Mouse (Mus musculus): ENCODE data around the gene Rhbdd2.

Gene Rhbdd2

DNA sequence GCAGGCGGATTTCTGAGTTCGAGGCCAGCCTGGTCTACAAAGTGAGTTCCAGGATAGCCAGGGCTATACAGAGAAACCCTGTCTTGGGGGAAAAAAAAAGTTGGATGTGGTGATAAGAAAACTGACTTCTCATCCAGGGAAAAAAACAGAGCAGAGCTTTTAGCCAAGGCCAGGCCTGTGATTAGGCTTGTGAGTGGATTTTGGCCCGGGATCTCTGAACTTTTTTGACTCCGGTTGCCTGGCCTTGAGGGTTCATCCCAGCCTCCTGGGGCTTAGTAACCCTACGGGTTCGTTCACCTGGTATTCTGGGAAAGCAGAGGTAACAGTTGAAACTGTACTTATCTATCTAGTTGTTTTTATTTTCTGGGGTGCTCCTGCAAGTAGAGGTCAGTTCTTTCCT, 46.1 kb downstream of the Rhbdd2 start:
- no peak for DNase-seq (ENCODE audit: low read depth in 1 of 2, low spot score in 2 of 2)

DNA sequence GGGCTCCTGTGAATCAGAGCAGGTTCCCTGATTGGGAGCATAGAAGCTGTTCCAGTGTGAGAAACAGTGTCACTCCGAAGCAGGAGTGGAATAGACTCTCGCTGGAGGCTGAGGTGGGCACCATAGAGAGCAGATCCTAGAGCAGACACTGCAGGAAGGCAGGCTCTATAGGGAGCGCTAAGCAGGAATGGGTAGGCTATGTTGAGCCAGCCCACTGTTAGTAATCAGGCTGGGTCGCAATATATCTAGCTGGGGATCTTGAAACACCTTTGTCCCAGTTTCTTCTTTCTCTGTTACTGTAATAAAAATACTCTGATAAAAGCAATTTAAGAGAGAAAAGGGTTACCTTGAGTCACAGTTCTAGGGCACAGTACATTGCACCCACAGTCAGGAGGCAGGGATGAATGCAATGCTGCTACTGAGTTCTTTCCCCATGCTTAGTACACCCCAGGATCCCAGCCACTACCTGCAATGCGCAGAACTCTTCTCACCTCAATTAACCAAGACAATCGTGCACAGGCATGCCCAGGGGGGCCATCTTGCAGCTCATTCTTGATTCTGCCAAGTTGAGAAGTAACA, 48.6 kb downstream of the Rhbdd2 start:
- no peak for DNase-seq (ENCODE audit: low read depth in 1 of 2, low spot score in 2 of 2)

DNA sequence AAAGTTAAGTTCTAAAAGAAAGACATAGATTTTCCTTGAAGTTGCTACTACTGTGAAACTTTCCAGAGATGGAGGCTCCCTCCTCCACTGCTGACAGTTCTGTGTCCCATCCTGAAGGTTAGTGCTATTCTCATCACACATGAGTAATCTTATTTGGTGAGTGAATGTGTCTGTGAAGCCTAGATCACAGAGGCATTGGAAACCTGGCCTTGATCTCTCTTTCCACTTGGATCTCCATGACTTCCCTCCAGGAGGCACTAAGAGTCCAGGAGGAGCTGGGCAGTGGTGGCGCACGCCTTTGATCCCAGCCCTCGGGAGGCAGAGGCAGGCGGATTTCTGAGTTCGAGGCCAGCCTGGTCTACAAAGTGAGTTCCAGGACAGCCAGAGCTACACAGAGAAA, 49.6 kb downstream of the Rhbdd2 start:
- DNase-seq (ENCODE audit: low read depth in 1 of 2, low spot score in 2 of 2), result no peak

DNA sequence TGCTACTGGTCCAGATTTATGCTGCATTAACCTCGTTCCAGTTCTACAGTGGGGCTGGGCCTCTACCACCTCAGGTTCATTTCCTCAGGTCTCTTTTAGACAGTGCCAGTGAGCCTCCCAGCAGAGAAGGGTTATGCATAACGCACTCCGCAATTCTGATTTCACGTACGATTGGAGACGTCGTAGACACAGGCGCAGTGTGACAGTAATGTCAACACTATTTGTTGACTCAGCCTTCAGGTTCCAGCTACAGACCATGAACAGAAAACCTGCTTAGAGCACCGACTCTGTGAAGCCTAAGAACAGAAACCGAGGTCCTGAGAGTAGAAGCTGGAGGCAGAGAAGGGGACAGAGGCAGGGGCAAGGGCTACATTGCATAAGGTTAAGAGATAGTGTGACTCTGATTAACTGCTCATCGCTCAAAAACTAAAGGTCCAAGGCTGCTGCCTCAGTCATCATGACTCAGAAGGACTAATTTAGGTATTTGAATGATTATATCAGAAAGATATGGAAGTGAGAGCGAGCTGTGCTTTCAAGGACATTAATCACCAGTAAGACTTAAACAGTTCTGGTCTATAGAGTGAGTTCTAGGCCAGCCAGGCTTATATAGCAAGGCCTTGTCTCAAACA, 50.6 kb downstream of the Rhbdd2 start:
- DNase-seq (ENCODE audit: low read depth in 1 of 2, low spot score in 2 of 2), result no peak

DNA sequence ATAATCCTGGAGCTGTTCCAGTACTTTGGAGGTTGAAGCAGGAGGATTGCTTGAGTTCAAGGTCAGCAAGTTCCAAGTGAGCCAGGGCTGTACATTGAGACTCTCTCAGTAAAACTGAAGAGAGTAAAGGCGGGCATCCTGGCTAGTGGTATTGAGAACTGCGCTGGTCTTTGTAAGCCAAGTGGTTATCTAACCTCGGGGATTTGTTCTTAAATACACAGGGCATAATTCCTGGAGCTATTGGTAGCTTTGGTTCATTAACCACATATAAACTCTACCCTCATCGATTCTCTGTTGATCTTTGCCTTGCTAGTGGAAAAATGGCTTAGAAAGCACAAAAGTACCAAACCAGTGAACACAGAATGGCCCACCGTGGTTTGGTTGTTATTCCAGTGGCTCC, 58.0 kb downstream of the Rhbdd2 start:
- no peak for DNase-seq (ENCODE audit: low read depth in 1 of 2, low spot score in 2 of 2)

DNA sequence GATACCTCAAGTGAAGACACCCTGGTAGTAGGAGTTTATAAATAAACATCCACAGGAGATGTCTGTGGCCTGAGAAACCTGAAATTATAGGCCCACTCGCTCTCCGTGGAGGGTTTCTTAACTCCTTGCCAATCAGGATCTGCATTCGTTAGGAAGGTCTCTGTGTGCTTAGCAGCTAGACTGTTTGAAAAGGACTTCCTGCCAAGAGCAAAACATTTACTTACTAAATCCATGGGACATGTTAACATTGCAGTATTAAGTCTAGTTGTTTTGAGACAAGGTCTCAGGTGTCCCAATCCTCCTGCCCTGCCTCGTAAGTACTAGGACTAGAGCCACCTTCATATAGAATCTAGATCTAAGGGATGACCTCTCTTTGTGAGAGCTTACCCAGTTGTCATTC, 58.8 kb downstream of the Rhbdd2 start:
- DNase-seq (ENCODE audit: low read depth in 1 of 2, low spot score in 2 of 2), result no peak

DNA sequence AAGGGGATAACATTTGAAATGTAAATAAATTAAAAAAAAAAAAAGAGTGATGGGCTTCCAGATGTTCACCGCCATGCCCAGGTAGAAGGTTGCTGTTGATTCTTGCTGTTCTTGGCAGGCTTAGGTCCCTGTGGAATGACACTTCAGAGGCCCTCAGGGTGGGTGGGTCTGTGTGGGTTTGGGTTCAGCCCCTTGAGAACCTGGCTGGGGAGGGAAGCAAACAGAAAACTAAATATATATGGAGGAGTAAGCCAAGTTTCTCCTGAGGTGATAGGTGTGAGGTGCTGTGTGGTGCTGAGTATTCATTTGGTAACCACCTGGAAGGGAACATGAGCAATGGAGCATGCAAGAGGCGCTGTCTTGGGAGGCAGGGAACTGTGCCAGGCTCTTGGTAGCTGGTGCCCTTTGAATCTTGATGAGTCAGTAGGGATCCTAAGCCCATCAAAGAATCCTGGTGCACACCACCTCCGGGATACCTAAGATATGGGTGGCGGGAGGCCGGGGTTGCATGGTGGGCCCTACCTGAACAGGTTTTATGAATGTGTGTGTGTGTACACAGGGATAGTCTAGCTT, 60.9 kb downstream of the Rhbdd2 start:
- no peak for DNase-seq (ENCODE audit: low read depth in 1 of 2, low spot score in 2 of 2)

DNA sequence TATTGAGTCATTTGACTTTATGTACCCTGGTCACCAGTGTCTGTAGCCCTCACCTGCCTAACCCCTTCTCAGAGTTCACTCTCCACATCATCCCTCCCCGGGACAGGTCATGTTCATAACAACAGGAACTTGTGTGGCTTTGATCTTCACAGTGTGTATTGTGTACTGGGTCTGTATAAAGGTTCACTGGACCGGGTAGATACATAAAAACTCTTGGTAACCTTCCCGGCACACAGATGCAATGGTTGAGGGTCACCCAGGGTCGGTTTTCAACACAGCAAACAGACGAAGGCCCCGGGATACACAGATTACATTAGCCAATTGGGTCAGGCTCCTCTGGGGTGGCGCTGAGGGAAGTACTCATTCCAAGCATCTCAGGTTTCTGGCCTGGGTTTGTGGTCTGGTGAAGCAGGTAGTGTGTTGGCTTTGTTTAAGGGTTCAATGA, 62.9 kb downstream of the Rhbdd2 start:
- DNase-seq (ENCODE audit: low read depth in 1 of 2, low spot score in 2 of 2), result no peak
